In genomic region chr1:154281438-154281837, GRCm38 (mm10) we compare ENCODE assay signal across 8 mouse cellular contexts.
DNase-seq lines count a peak whose midpoint lies in the region; ATAC-seq and TF ChIP-seq lines count a peak whose summit lies in the region.

No protein-coding gene starts in this region.

- H3K9ac ChIP-seq in forebrain, postnatal 0 days, result no peak overlapping the region
- no peak overlapping the region for H3K9ac ChIP-seq in kidney, embryonic 16.5 days (replicated peaks; ENCODE audit: low read length)
- no peak overlapping the region for H3K9ac ChIP-seq in lung, embryonic 14.5 days

- H3K9me3 ChIP-seq in forebrain, postnatal 0 days (ENCODE audit: low read length), result no peaks in the 10 kb centered on the region
- H3K9me3 ChIP-seq in kidney, embryonic 16.5 days (ENCODE audit: low read length), result no peaks in the 10 kb centered on the region
- no peaks in the 10 kb centered on the region for H3K9me3 ChIP-seq in lung, embryonic 14.5 days (ENCODE audit: low read depth, low read length)

- no peaks in the 10 kb centered on the region for H3K36me3 ChIP-seq in forebrain, postnatal 0 days (ENCODE audit: insufficient read depth)
- H3K36me3 ChIP-seq in kidney, embryonic 16.5 days (ENCODE audit: insufficient read depth, low read length), result no peaks in the 10 kb centered on the region
- no peaks in the 10 kb centered on the region for H3K36me3 ChIP-seq in lung, embryonic 14.5 days (ENCODE audit: insufficient read depth)

- 20% methylated on average over 8 of the region's 8 CpGs for WGBS in forebrain, postnatal 0 days
- 22% methylated on average over 8 of the region's 8 CpGs for WGBS in kidney, embryonic 16.5 days
- 19% methylated on average over 8 of the region's 8 CpGs for WGBS in lung, embryonic 14.5 days

- no peak overlapping the region for H3K4me2 ChIP-seq in forebrain, postnatal 0 days (ENCODE audit: low read depth)
- no peak overlapping the region for H3K4me2 ChIP-seq in kidney, embryonic 16.5 days (replicated peaks; ENCODE audit: low read depth, low read length)
- H3K4me2 ChIP-seq in lung, embryonic 14.5 days, result no peak overlapping the region

- H3K27ac ChIP-seq in forebrain, postnatal 0 days (ENCODE audit: low read depth, low read length), result no peak overlapping the region
- no peak overlapping the region for H3K27ac ChIP-seq in kidney, embryonic 16.5 days (ENCODE audit: low read length)
- H3K27ac ChIP-seq in lung, embryonic 14.5 days (ENCODE audit: low read depth), result no peak overlapping the region

- peak; percentile 36 for DNase-seq in thymus, postnatal 4 days
- no peak for DNase-seq in thymus, postnatal 25 days
- peak; percentile 29 to 50 for DNase-seq in cerebellum, adult 18-20 months
- DNase-seq in forebrain, postnatal 0 days, result peak; percentile 76
- DNase-seq in lung, embryonic 14.5 days, result peak; percentile 66
- peak; percentile 70 for DNase-seq in retina, postnatal 1 day

- no peaks in the 10 kb centered on the region for H3K4me1 ChIP-seq in forebrain, postnatal 0 days (ENCODE audit: insufficient read depth)
- no peaks in the 10 kb centered on the region for H3K4me1 ChIP-seq in kidney, embryonic 16.5 days (ENCODE audit: insufficient read depth, low read length)
- H3K4me1 ChIP-seq in lung, embryonic 14.5 days (ENCODE audit: insufficient read depth), result no peaks in the 10 kb centered on the region

- ATAC-seq in forebrain, postnatal 0 days, result peak; percentile 47
- peak; percentile 63 for ATAC-seq in kidney, embryonic 16.5 days (ENCODE audit: low FRiP score, low TSS enrichment)
- ATAC-seq in lung, embryonic 14.5 days (ENCODE audit: insufficient read depth), result no peak
- no peak for ATAC-seq in inflammation-experienced regulatory T-cells, adult 6 months

- TF ChIP-seq CTCF in forebrain, postnatal 0 days (IDR thresholded peaks at IDR 0.05; ENCODE audit: low read depth), result peak; percentile 95
- peak; percentile 85 for TF ChIP-seq CTCF in lung, embryonic 14.5 days (IDR thresholded peaks at IDR 0.05; ENCODE audit: low read depth)

- no peak overlapping the region for H3K4me3 ChIP-seq in forebrain, postnatal 0 days (ENCODE audit: low read depth, low read length)
- H3K4me3 ChIP-seq in kidney, embryonic 16.5 days (ENCODE audit: low read length), result no peak overlapping the region
- H3K4me3 ChIP-seq in lung, embryonic 14.5 days (ENCODE audit: low read depth, low read length), result no peak overlapping the region

- H3K27me3 ChIP-seq in forebrain, postnatal 0 days (ENCODE audit: insufficient read depth, low read length), result no peaks in the 10 kb centered on the region
- no peaks in the 10 kb centered on the region for H3K27me3 ChIP-seq in kidney, embryonic 16.5 days (ENCODE audit: insufficient read depth, low read length)
- H3K27me3 ChIP-seq in lung, embryonic 14.5 days (ENCODE audit: insufficient read depth, low read length), result no peaks in the 10 kb centered on the region

Comparison
In these comparisons a context has a peak if more than half of its experiments do, and no peak if none do; other contexts are left out.
1. ATAC-seq: peak in forebrain, postnatal 0 days (single experiment) and kidney, embryonic 16.5 days (single experiment); none in lung, embryonic 14.5 days (single experiment) and inflammation-experienced regulatory T-cells, adult 6 months (single experiment).